8 mouse cellular contexts compared by ENCODE assay signal in genomic region chr13:17584804-17585203, GRCm38 (mm10).
DNase-seq lines count a peak whose midpoint lies in the region; ATAC-seq and TF ChIP-seq lines count a peak whose summit lies in the region.

No protein-coding gene starts in this region.

- no peak overlapping the region for H3K27ac ChIP-seq in kidney, adult 2 months (ENCODE audit: insufficient read depth, low read depth, low read length)
- no peak overlapping the region for H3K27ac ChIP-seq in kidney, embryonic 15.5 days
- no peak overlapping the region for H3K27ac ChIP-seq in ES-E14 (ENCODE audit: insufficient read depth, low read depth, low read length, poor library complexity, severe bottlenecking)
- H3K27ac ChIP-seq in forebrain, embryonic 14.5 days (ENCODE audit: low read depth, low read length) = no peak overlapping the region

- no peak overlapping the region for H3K9ac ChIP-seq in kidney, embryonic 15.5 days
- no peak overlapping the region for H3K9ac ChIP-seq in ES-E14 (ENCODE audit: insufficient read depth, low read depth, low read length, poor library complexity, severe bottlenecking)
- H3K9ac ChIP-seq in forebrain, embryonic 14.5 days (ENCODE audit: low read length) = no peak overlapping the region

- H3K9me3 ChIP-seq in kidney, embryonic 15.5 days (replicated peaks) = no peaks in the 10 kb centered on the region
- no peaks in the 10 kb centered on the region for H3K9me3 ChIP-seq in ES-E14 (ENCODE audit: control insufficient read depth, insufficient read depth, low read depth, low read length)
- H3K9me3 ChIP-seq in forebrain, embryonic 14.5 days (replicated peaks; ENCODE audit: control insufficient read depth, low read length) = no peaks in the 10 kb centered on the region

- no peak for TF ChIP-seq POLR2A in kidney, adult 2 months (IDR thresholded peaks at IDR 0.05; ENCODE audit: low read depth, low read length)

- in situ Hi-C loops in ES-E14 (cut with MboI; ENCODE audit: low sequenced_read_pairs in 2 of 2, unreplicated experiment in 2 of 2) = no loop called here

- H3K4me3 ChIP-seq in kidney, adult 2 months (ENCODE audit: insufficient read depth, low read depth, low read length) = no peak overlapping the region
- H3K4me3 ChIP-seq in kidney, embryonic 15.5 days (replicated peaks) = no peak overlapping the region
- no peak overlapping the region for H3K4me3 ChIP-seq in ES-E14 (ENCODE audit: insufficient read depth in 1 of 2, low read depth in 1 of 2, low read length in 2 of 2, poor library complexity in 1 of 2, severe bottlenecking in 1 of 2)
- H3K4me3 ChIP-seq in forebrain, embryonic 14.5 days (ENCODE audit: low read depth, low read length) = no peak overlapping the region

- peak; percentile 32 for DNase-seq in kidney, adult 2 months
- DNase-seq in 416B (ENCODE audit: low read depth) = peak; percentile 55
- DNase-seq in ES-E14 (ENCODE audit: low read depth, low spot score) = peak; percentile 17
- peak; percentile 46 for DNase-seq in forebrain, embryonic 14.5 days (ENCODE audit: low spot score)
- DNase-seq in gastrocnemius, postnatal 25 days = no peak
- no peak for DNase-seq in MN1 (ENCODE audit: low spot score)

- no peaks in the 10 kb centered on the region for H3K27me3 ChIP-seq in kidney, adult 2 months (replicated peaks; ENCODE audit: control insufficient read depth, insufficient read depth, low read length)
- no peaks in the 10 kb centered on the region for H3K27me3 ChIP-seq in kidney, embryonic 15.5 days
- H3K27me3 ChIP-seq in forebrain, embryonic 14.5 days (replicated peaks; ENCODE audit: control insufficient read depth, insufficient read depth, low read length) = no peaks in the 10 kb centered on the region

- no peak overlapping the region for H3K4me2 ChIP-seq in kidney, embryonic 15.5 days
- H3K4me2 ChIP-seq in forebrain, embryonic 14.5 days (ENCODE audit: low read length) = no peak overlapping the region

- H3K36me3 ChIP-seq in kidney, adult 2 months (ENCODE audit: control insufficient read depth, insufficient read depth, low read length) = no peaks in the 10 kb centered on the region
- H3K36me3 ChIP-seq in kidney, embryonic 15.5 days = no peaks in the 10 kb centered on the region
- H3K36me3 ChIP-seq in ES-E14 (ENCODE audit: control insufficient read depth, insufficient read depth, low read length, poor library complexity, severe bottlenecking) = no peaks in the 10 kb centered on the region
- H3K36me3 ChIP-seq in forebrain, embryonic 14.5 days (ENCODE audit: control insufficient read depth, insufficient read depth, low read length) = no peaks in the 10 kb centered on the region

- peak; percentile 67 for TF ChIP-seq CTCF in kidney, adult 2 months (conservative IDR thresholded peaks at IDR 0.05; ENCODE audit: insufficient read depth, insufficient read length, low read depth, low read length)

- ATAC-seq in kidney, embryonic 15.5 days (replicated peaks; ENCODE audit: low FRiP score) = no peak
- ATAC-seq in forebrain, embryonic 14.5 days = peak; percentile 55; the same call in 1 of the 2 replicates
- peak; percentile 81 for ATAC-seq in megakaryocyte progenitor cell, adult 5-6 weeks (replicated peaks; ENCODE audit: poor library complexity)

- no peaks in the 10 kb centered on the region for H3K4me1 ChIP-seq in kidney, adult 2 months (ENCODE audit: control insufficient read depth, insufficient read depth, low read length)
- H3K4me1 ChIP-seq in kidney, embryonic 15.5 days = no peaks in the 10 kb centered on the region
- H3K4me1 ChIP-seq in ES-E14 (ENCODE audit: control insufficient read depth in 2 of 2, insufficient read depth in 2 of 2, low read length in 2 of 2, poor library complexity in 1 of 2) = no peaks in the 10 kb centered on the region
- no peaks in the 10 kb centered on the region for H3K4me1 ChIP-seq in forebrain, embryonic 14.5 days (ENCODE audit: control insufficient read depth, insufficient read depth, low read length)

TF ChIP-seq in ES-E14, 5 proteins besides CTCF, POLR2A, EP300 and RAD21:
- TF ChIP-seq ZC3H11A (IDR thresholded peaks at IDR 0.05; ENCODE audit: borderline replicate concordance, low read depth, low read length) (peak; percentile 35; the same call in 1 of the 2 replicates), CHD2 (IDR thresholded peaks at IDR 0.05; ENCODE audit: low read depth, low read length) (no peak), HCFC1 (IDR thresholded peaks at IDR 0.05; ENCODE audit: borderline replicate concordance, insufficient read depth, low read length) (no peak)

Comparison
In these comparisons a context has a peak if more than half of its experiments do, and no peak if none do; other contexts are left out.
1. DNase-seq: peak in kidney, adult 2 months (single experiment), 416B (single experiment), ES-E14 (single experiment) and forebrain, embryonic 14.5 days (single experiment); none in gastrocnemius, postnatal 25 days (single experiment) and MN1 (single experiment).